Mouse (Mus musculus): ENCODE measurements around the gene Pcsk4. TPM values are rescaled to one million over a fixed set of nuclear protein-coding genes. Genes with fewer than 3 reads are reported as not detected.

The Pcsk4 gene
- polyA plus RNA-seq, 1 experiment from 2014 or later: 3.0 TPM

DNA sequence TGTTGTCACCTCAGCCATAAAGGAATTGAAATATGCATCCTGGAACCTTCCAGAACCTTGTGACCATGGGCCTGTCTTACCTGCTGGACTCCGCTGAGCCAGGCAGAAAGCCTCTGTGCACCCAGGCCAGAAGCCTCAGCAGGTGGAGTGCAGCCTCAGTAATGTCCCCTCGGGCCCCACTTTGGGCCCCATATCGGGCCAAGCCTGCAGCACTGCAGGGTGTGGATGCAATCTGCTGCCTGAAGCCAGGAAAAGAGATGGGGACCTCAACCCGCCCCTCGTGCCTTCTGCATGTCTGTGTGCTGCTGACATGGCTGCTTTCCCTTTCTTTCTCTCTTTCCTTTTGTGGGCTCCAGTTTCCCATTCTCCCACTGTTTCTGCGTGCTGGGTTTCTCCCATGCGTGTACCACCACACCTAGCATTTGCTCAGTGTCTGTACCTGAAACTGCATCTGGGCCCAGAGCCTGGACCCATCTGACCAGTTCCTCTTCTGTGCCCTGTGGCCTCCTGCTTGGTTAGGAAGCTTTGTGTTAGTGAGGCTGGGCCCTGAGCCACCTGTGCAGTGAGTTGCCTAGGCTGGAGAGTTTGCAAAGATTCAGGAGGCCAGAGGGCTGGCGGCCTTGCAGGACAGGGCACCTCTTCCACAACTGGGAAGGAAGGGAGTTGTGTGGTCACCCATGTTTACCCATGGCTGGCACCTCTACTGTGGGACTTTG lies 57.3 kb downstream of the Pcsk4 start:
- peaks cover 62% of the 10 kb centered on the region for H3K36me3 ChIP-seq (ENCODE audit: poor library complexity, severe bottlenecking)
- H3K4me1 ChIP-seq: peaks cover 49% of the 10 kb centered on the region
- no peak overlapping the region for H3K27ac ChIP-seq
- H3K9me3 ChIP-seq (replicated peaks): no peaks in the 10 kb centered on the region
- H3K27me3 ChIP-seq: no peaks in the 10 kb centered on the region
- no peak for ATAC-seq
- WGBS: 88% methylated on average over 8 of the region's 8 CpGs
- H3K9ac ChIP-seq: no peak overlapping the region
- no peak overlapping the region for H3K4me3 ChIP-seq
- H3K4me2 ChIP-seq: no peak overlapping the region

Small RNAs within 50 kb of the gene (microRNA-seq; reads per million reads assigned to microRNA genes)
- gene Mir6911: 1.6 reads per million

Other genes with a start within 250 kb of the Pcsk4 start
- 11.6 and 13.6 TPM in 2 replicates for gene Sbno2, start 223.9 kb downstream of the Pcsk4 start, polyA plus RNA-seq (2015; fragmentation: Nextera tagmentation; extraction: Ambion mirVana)
- gene Stk11, start 213.7 kb downstream of the Pcsk4 start, polyA plus RNA-seq (2015; fragmentation: Nextera tagmentation; extraction: Ambion mirVana): 20.7 and 21.6 TPM in 2 replicates
- 454 and 459 TPM in 2 replicates for gene Atp5d, start 190.9 kb downstream of the Pcsk4 start, polyA plus RNA-seq (2015; fragmentation: Nextera tagmentation; extraction: Ambion mirVana)
- gene Cbarp, start 188.7 kb downstream of the Pcsk4 start, polyA plus RNA-seq (2015; fragmentation: Nextera tagmentation; extraction: Ambion mirVana): 21.2 and 26.8 TPM in 2 replicates
- gene Midn, start 181.2 kb downstream of the Pcsk4 start, polyA plus RNA-seq (2015; fragmentation: Nextera tagmentation; extraction: Ambion mirVana): 35.1 and 37.9 TPM in 2 replicates
- 274 and 308 TPM in 2 replicates for gene Cirbp, start 163.5 kb downstream of the Pcsk4 start, polyA plus RNA-seq (2015; fragmentation: Nextera tagmentation; extraction: Ambion mirVana)
- 12.2 and 12.6 TPM in 2 replicates for gene 1600002K03Rik, start 156.6 kb downstream of the Pcsk4 start, polyA plus RNA-seq (2015; fragmentation: Nextera tagmentation; extraction: Ambion mirVana)
- 17.7 and 19.5 TPM in 2 replicates for gene Efna2, start 150.0 kb downstream of the Pcsk4 start, polyA plus RNA-seq (2015; fragmentation: Nextera tagmentation; extraction: Ambion mirVana)
- gene Mum1, start 103.1 kb downstream of the Pcsk4 start, polyA plus RNA-seq (2015; fragmentation: Nextera tagmentation; extraction: Ambion mirVana): 62.1 and 64.7 TPM in 2 replicates
- gene Ndufs7, start 80.4 kb downstream of the Pcsk4 start, polyA plus RNA-seq (2015; fragmentation: Nextera tagmentation; extraction: Ambion mirVana): 267 and 274 TPM in 2 replicates
- gene Gamt, start 68.5 kb downstream of the Pcsk4 start, polyA plus RNA-seq (2015; fragmentation: Nextera tagmentation; extraction: Ambion mirVana): 18.2 and 18.3 TPM in 2 replicates
- gene Dazap1, start 68.0 kb downstream of the Pcsk4 start, polyA plus RNA-seq (2015; fragmentation: Nextera tagmentation; extraction: Ambion mirVana): 61.7 and 64.9 TPM in 2 replicates
- gene Rps15, start 37.0 kb downstream of the Pcsk4 start, polyA plus RNA-seq (2015; fragmentation: Nextera tagmentation; extraction: Ambion mirVana): 805 and 828 TPM in 2 replicates
- gene Apc2, start 33.5 kb downstream of the Pcsk4 start, polyA plus RNA-seq (2015; fragmentation: Nextera tagmentation; extraction: Ambion mirVana): 129 and 140 TPM in 2 replicates
- gene 2310011J03Rik, start 9.0 kb downstream of the Pcsk4 start, polyA plus RNA-seq (2015; fragmentation: Nextera tagmentation; extraction: Ambion mirVana): 42.7 and 43.3 TPM in 2 replicates
- gene Reep6, start 455 bp upstream of the Pcsk4 start, polyA plus RNA-seq (2015; fragmentation: Nextera tagmentation; extraction: Ambion mirVana): 2.0 and 3.0 TPM in 2 replicates
- 0.18 and 0.21 TPM in 2 replicates for gene Adamtsl5, start 18.9 kb upstream of the Pcsk4 start, polyA plus RNA-seq (2015; fragmentation: Nextera tagmentation; extraction: Ambion mirVana)
- gene Plk5, start 27.0 kb upstream of the Pcsk4 start, polyA plus RNA-seq (2015; fragmentation: Nextera tagmentation; extraction: Ambion mirVana): 0.40 and 0.64 TPM in 2 replicates
- gene Mex3d, start 58.2 kb upstream of the Pcsk4 start, polyA plus RNA-seq (2015; fragmentation: Nextera tagmentation; extraction: Ambion mirVana): 15.5 and 16.6 TPM in 2 replicates
- gene Mbd3, start 70.1 kb upstream of the Pcsk4 start, polyA plus RNA-seq (2015; fragmentation: Nextera tagmentation; extraction: Ambion mirVana): 304 and 319 TPM in 2 replicates
- gene Uqcr11, start 77.3 kb upstream of the Pcsk4 start, polyA plus RNA-seq (2015; fragmentation: Nextera tagmentation; extraction: Ambion mirVana): 593 and 623 TPM in 2 replicates
- 112 and 119 TPM in 2 replicates for gene Tcf3, start 104.1 kb upstream of the Pcsk4 start, polyA plus RNA-seq (2015; fragmentation: Nextera tagmentation; extraction: Ambion mirVana)
- 0.35 and 0.57 TPM in 2 replicates for gene Onecut3, start 165.3 kb upstream of the Pcsk4 start, polyA plus RNA-seq (2015; fragmentation: Nextera tagmentation; extraction: Ambion mirVana)
- 0.33 and 0.36 TPM in 2 replicates for gene Atp8b3, start 209.6 kb upstream of the Pcsk4 start, polyA plus RNA-seq (2015; fragmentation: Nextera tagmentation; extraction: Ambion mirVana)
- 27.5 and 30.8 TPM in 2 replicates for gene Rexo1, start 232.1 kb upstream of the Pcsk4 start, polyA plus RNA-seq (2015; fragmentation: Nextera tagmentation; extraction: Ambion mirVana)
- gene Klf16, start 247.8 kb upstream of the Pcsk4 start, polyA plus RNA-seq (2015; fragmentation: Nextera tagmentation; extraction: Ambion mirVana): 6.6 and 7.5 TPM in 2 replicates